Mouse (Mus musculus) ES-E14 (cell line): ENCODE measurements around the gene Ttc13.

ENCODE experiments used
- CHD2 ChIP-seq: IDR thresholded peaks from 2 replicates; pipeline ENCODE4 v1.6.1; 2014; ENCODE audit warnings: mild to moderate bottlenecking, low read depth, low read length, inconsistent platforms
- HCFC1 ChIP-seq: IDR thresholded peaks from 2 replicates; pipeline ENCODE4 v1.6.1; 2012; ENCODE audit warnings: low read length, inconsistent platforms, borderline replicate concordance; ENCODE audit not compliant: insufficient read depth
- ZC3H11A ChIP-seq: IDR thresholded peaks from 2 replicates; pipeline ENCODE4 v1.6.1; 2012; ENCODE audit warnings: low read depth, mild to moderate bottlenecking, inconsistent platforms, low read length, borderline replicate concordance
- ZNF384 ChIP-seq: IDR thresholded peaks from 2 replicates; pipeline ENCODE4 v1.6.1; 2012; ENCODE audit warnings: low read depth, low read length, inconsistent platforms

GRCm38 (mm10) chr8:124754792-124755190 lies 33.0 kb upstream of the Ttc13 start:
- TF ChIP-seq HCFC1 (no peak), ZC3H11A (no peak), ZNF384 (no peak), CHD2 (no peak)
